Mouse (Mus musculus): Measurements from ENCODE around the gene Spock2. TPM values are rescaled to one million over a fixed set of nuclear protein-coding genes. Genes with fewer than 3 reads are reported as not detected.

Gene Spock2
- total and polyA plus RNA-seq, 3 experiments, result 0.10 to 0.13 TPM; not detected in 1

- TF ChIP-seq USF1 (IDR thresholded peaks at IDR 0.05; ENCODE audit: low read depth, low read length) (no peak), CHD1 (IDR thresholded peaks at IDR 0.05; ENCODE audit: low read depth, low read length) (no peak), ZKSCAN1 (IDR thresholded peaks at IDR 0.05; ENCODE audit: borderline replicate concordance, low read depth, low read length) (no peak), NELFE (IDR thresholded peaks at IDR 0.05; ENCODE audit: low read depth, low read length) (no peak), PAX5 (IDR thresholded peaks at IDR 0.05; ENCODE audit: low read length) (no peak), IRF4 (IDR thresholded peaks at IDR 0.05; ENCODE audit: low read depth, low read length) (peak; percentile 72), ZNF384 (IDR thresholded peaks at IDR 0.05; ENCODE audit: low read depth, low read length) (no peak)
These were observed 25.4 kb upstream of the Spock2 start (continued) for GRCm38 (mm10) chr10:60080601-60080981.

- H3K27me3 ChIP-seq (replicated peaks), result no peaks in the 10 kb centered on the region
- peak; percentile 83 for DNase-seq (ENCODE audit: extremely low read depth)
- in situ Hi-C loops (cut with MboI; ENCODE audit: low pct_ligation_motif_present, low pct_unique_long_range_greater_than_20kb, low sequenced_read_pairs), result no loop called here
- peak overlapping the region; percentile 96 for H3K27ac ChIP-seq (ENCODE audit: insufficient read depth, low read depth)
- peak overlapping the region; percentile 52 for H3K4me2 ChIP-seq (ENCODE audit: insufficient read depth, low read depth, poor library complexity, severe bottlenecking)
- H3K79me2 ChIP-seq (replicated peaks; ENCODE audit: control insufficient read depth, extremely low read depth, insufficient read depth, poor library complexity, severe bottlenecking), result no peaks in the 10 kb centered on the region
- peaks cover 0 to 11% of the 10 kb centered on the region in 2 experiments for H3K36me3 ChIP-seq (replicated peaks in 1 of 2; ENCODE audit: control insufficient read depth in 1 of 2, insufficient read depth in 1 of 2, low read length in 1 of 2)
- no peaks in the 10 kb centered on the region for H3K9me3 ChIP-seq (replicated peaks; ENCODE audit: low read length)
- H3K4me1 ChIP-seq (ENCODE audit: control insufficient read depth in 1 of 2, insufficient read depth in 2 of 2), result peaks cover 17 to 39% of the 10 kb centered on the region in 2 experiments
- peak overlapping the region; percentile 63 for H3K9ac ChIP-seq (ENCODE audit: insufficient read depth, low read depth)
- H3K4me3 ChIP-seq (replicated peaks in 1 of 3; ENCODE audit: low read depth in 2 of 3, low read length in 2 of 3, poor library complexity in 1 of 3), result peak overlapping the region in 2 of 3 experiments; percentile 23 to 29
- dilution Hi-C loops (cut with MboI; ENCODE audit: extremely low pct_ligation_motif_present, extremely low pct_unique_long_range_greater_than_20kb, low sequenced_read_pairs), result no loop called here
- TF ChIP-seq HCFC1 (IDR thresholded peaks at IDR 0.05; ENCODE audit: low read depth, low read length), result no peak; the same call in 1 of the 2 replicates
- no peak; the same call in 1 of the 2 replicates for TF ChIP-seq JUND (conservative IDR thresholded peaks at IDR 0.05; ENCODE audit: low read depth, low read length)
- TF ChIP-seq MYC (IDR thresholded peaks at IDR 0.05; ENCODE audit: low read depth, low read length), result peak; percentile 52; the same call in 1 of the 2 replicates
- no peak for TF ChIP-seq ZC3H11A (IDR thresholded peaks at IDR 0.05; ENCODE audit: low read depth, low read length)
- no peak for TF ChIP-seq GABPA (IDR thresholded peaks at IDR 0.05; ENCODE audit: insufficient replicate concordance, low read depth, low read length)
- TF ChIP-seq CTCF (conservative IDR thresholded peaks at IDR 0.05 in 1 of 2, IDR thresholded peaks at IDR 0.05 in 1 of 2; ENCODE audit: low read depth in 2 of 2, low read length in 2 of 2), result no peak
- TF ChIP-seq RAD21 (IDR thresholded peaks at IDR 0.05; ENCODE audit: low read depth, low read length), result no peak
- peak; percentile 57; the same call in 1 of the 2 replicates for TF ChIP-seq MAX (IDR thresholded peaks at IDR 0.05; ENCODE audit: low read length)
- TF ChIP-seq POLR2AphosphoS2 (IDR thresholded peaks at IDR 0.05; ENCODE audit: low read depth, low read length), result no peak; the same call in 1 of the 2 replicates
- TF ChIP-seq IRF4 (IDR thresholded peaks at IDR 0.05; ENCODE audit: low read depth, low read length), result 0 out of 2 replicates have a peak, but pooled peaks have one; percentile 25
- no peak for TF ChIP-seq PAX5 (IDR thresholded peaks at IDR 0.05; ENCODE audit: low read length)
- no peak for TF ChIP-seq E2F4 (IDR thresholded peaks at IDR 0.05; ENCODE audit: insufficient replicate concordance, low read depth, low read length)
- peak; percentile 60; the same call in 1 of the 2 replicates for TF ChIP-seq TBP (conservative IDR thresholded peaks at IDR 0.05; ENCODE audit: low read depth, low read length)
- TF ChIP-seq ZNF384 (IDR thresholded peaks at IDR 0.05; ENCODE audit: low read depth, low read length), result peak; percentile 88
- TF ChIP-seq NRF1 (IDR thresholded peaks at IDR 0.05; ENCODE audit: low read depth, low read length), result peak; percentile 67
- no peak for TF ChIP-seq UBTF (IDR thresholded peaks at IDR 0.05; ENCODE audit: low read depth, low read length)
- no peak for TF ChIP-seq MAZ (IDR thresholded peaks at IDR 0.05; ENCODE audit: low read depth, low read length)
- TF ChIP-seq NELFE (IDR thresholded peaks at IDR 0.05; ENCODE audit: low read depth, low read length), result no peak
- no peak; the same call in 1 of the 2 replicates for TF ChIP-seq ELF1 (IDR thresholded peaks at IDR 0.05; ENCODE audit: low read depth, low read length)
- no peak for TF ChIP-seq JUN (IDR thresholded peaks at IDR 0.05; ENCODE audit: insufficient read depth, low read depth, low read length)
- peak; percentile 10; the same call in 1 of the 2 replicates for TF ChIP-seq BHLHE40 (IDR thresholded peaks at IDR 0.05; ENCODE audit: low read depth, low read length)
- peak; percentile 37; the same call in 1 of the 2 replicates for TF ChIP-seq MXI1 (IDR thresholded peaks at IDR 0.05; ENCODE audit: low read depth, low read length)
- no peak for TF ChIP-seq RCOR1 (conservative IDR thresholded peaks at IDR 0.05; ENCODE audit: low read depth, low read length)
- TF ChIP-seq ETS1 (conservative IDR thresholded peaks at IDR 0.05; ENCODE audit: low read depth, low read length), result peak; percentile 23; the same call in 1 of the 2 replicates
- no peak for TF ChIP-seq KAT2A (IDR thresholded peaks at IDR 0.05; ENCODE audit: insufficient replicate concordance, low read length)
- TF ChIP-seq TCF12 (IDR thresholded peaks at IDR 0.05; ENCODE audit: low read depth, low read length), result peak; percentile 57
- TF ChIP-seq MEF2A (IDR thresholded peaks at IDR 0.05; ENCODE audit: borderline replicate concordance, low read depth, low read length), result peak; percentile 1; the same call in 1 of the 2 replicates
- TF ChIP-seq EP300 (IDR thresholded peaks at IDR 0.05; ENCODE audit: low read length), result peak; percentile 67
- peak; percentile 33; the same call in 1 of the 2 replicates for TF ChIP-seq POLR2A (IDR thresholded peaks at IDR 0.05; ENCODE audit: low read depth, low read length)
- TF ChIP-seq CHD1 (IDR thresholded peaks at IDR 0.05; ENCODE audit: low read depth, low read length), result 0 out of 2 replicates have a peak, but pooled peaks have one; percentile 30
- no peak; the same call in 1 of the 2 replicates for TF ChIP-seq SIN3A (IDR thresholded peaks at IDR 0.05; ENCODE audit: low read length)
- no peak for TF ChIP-seq SMC3 (IDR thresholded peaks at IDR 0.05; ENCODE audit: low read depth, low read length)
These were observed 24.8 kb upstream of the Spock2 start for GRCm38 (mm10) chr10:60080982-60081825.

All from CH12.LX (cell line).